Mouse (Mus musculus): ENCODE results near the gene Tuba1a. TPM values are rescaled to one million over a fixed set of nuclear protein-coding genes. Genes with fewer than 3 reads are reported as not detected.
A peak's percentile ranks its signal among the peaks of the same experiment; 100 is the strongest.

Tuba1a gene
- polyA plus RNA-seq (2015; fragmentation: Nextera tagmentation; extraction: Ambion mirVana) = 16,411 and 16,831 TPM in 2 replicates

DNA sequence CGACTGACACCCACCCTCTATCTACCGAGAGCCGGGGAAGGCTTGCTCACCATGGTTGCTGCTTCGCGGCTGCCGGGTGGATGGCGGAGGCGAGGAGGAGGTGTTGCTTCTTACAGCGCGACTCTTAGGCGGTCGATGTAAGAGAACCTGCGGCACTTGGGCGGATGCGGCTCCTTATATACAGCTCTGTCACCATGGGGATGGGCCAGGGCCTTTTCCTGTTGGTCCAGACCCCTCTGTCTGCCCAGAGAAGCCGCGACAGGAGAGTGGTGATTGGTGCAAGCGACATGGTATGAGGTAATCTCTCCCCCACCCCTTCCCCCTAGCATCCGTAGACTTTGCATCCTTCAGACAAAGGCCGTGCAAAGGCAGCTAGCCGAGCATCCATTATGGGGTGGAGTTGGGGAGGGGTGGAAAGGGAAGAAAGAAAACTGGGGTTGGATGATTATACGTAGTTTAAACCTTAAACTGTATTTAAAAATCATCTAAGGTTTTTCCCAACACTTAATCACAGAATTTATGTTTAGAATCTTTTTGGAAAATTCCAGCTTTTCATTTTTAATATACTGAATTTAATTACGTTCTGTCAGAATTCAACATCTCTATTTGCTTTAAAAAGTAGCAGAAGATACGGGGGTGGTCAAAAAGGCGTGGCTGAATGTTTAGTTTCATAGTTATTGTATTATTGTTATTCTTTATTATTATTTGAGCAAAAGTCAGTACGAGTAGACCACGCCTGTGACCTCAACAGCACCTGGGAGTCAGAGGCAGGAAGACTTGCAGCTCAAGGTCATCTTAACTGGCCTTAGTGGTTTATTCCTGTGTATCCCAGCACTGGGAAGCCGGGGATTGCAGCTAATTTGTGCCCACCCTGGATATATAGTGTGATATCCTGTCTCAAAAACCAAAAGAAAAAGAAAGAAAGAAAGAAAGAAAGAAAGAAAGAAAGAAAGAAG is at the start of gene Tuba1a, which contains the start of gene Gm49450:
TSS of gene Tuba1a (minus strand) at position 303 of the 956 bp plus-strand sequence.
TSS of gene Gm49450 (minus strand) at position 151 of the 956 bp plus-strand sequence.
- under 1% methylated on average over 28 of the region's 28 CpGs for WGBS
- peak within 1 kb of the TSS; percentile 98 for H3K9ac ChIP-seq (replicated peaks; ENCODE audit: low read depth, low read length)
- H3K4me1 ChIP-seq (replicated peaks; ENCODE audit: control insufficient read depth, insufficient read depth, low read length) = peaks cover 14% of the 10 kb centered on the region
- H3K4me2 ChIP-seq (ENCODE audit: low read length) = peak within 1 kb of the TSS; percentile 90
- H3K9me3 ChIP-seq (ENCODE audit: control insufficient read depth, low read length) = no peaks in the 10 kb centered on the region
- no peaks in the 10 kb centered on the region for H3K27me3 ChIP-seq (replicated peaks; ENCODE audit: control insufficient read depth, insufficient read depth, low read length)
- peak within 1 kb of the TSS; percentile 71 for H3K4me3 ChIP-seq (replicated peaks; ENCODE audit: low read length)
- H3K36me3 ChIP-seq (ENCODE audit: control insufficient read depth, insufficient read depth) = peaks cover 3% of the 10 kb centered on the region; the same call in 1 of the 2 replicates
- H3K27ac ChIP-seq (ENCODE audit: low read length) = peak within 1 kb of the TSS; percentile 100
- ATAC-seq = peak; percentile 98

DNA sequence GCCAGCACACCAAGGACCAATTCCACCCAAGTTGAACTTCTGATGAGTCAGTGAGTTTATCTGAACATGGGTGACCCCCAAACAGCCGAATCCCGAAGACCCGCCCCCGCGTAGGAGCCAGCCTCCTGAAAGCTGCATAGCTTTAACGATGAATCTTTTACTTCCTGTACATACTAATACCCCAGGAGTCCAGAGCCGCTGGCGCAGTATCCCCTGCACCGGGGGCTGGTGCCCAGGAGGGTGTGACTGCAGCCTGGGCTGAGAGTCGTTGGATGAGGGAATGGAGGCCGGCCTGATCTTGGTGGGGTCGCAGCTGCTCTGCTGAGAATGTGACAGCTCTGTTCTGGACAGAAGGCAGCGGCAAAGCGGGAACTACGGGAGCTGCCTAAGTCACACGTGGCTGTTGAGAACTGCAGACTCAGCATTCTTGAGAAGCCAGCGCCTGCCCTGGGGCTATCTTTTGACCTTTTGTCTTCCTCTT is 48.0 kb upstream of the Tuba1a start:
- Histone ChIP-seq H3K4me3 (replicated peaks; ENCODE audit: low read length) (no peak overlapping the region), H3K36me3 (ENCODE audit: control insufficient read depth, insufficient read depth) (no peaks in the 10 kb centered on the region), H3K4me2 (ENCODE audit: low read length) (peak overlapping the region; percentile 38), H3K4me1 (replicated peaks; ENCODE audit: control insufficient read depth, insufficient read depth, low read length) (peaks cover 11% of the 10 kb centered on the region; the same call in 1 of the 2 replicates), H3K27me3 (replicated peaks; ENCODE audit: control insufficient read depth, insufficient read depth, low read length) (no peaks in the 10 kb centered on the region), H3K9ac (replicated peaks; ENCODE audit: low read depth, low read length) (peak overlapping the region; percentile 40; the same call in 1 of the 2 replicates), H3K27ac (ENCODE audit: low read length) (no peak overlapping the region), H3K9me3 (ENCODE audit: control insufficient read depth, low read length) (no peaks in the 10 kb centered on the region)
- 21% methylated on average over 17 of the region's 17 CpGs for WGBS
- 0 out of 2 replicates have a peak, but pooled peaks have one; percentile 26 for ATAC-seq

DNA sequence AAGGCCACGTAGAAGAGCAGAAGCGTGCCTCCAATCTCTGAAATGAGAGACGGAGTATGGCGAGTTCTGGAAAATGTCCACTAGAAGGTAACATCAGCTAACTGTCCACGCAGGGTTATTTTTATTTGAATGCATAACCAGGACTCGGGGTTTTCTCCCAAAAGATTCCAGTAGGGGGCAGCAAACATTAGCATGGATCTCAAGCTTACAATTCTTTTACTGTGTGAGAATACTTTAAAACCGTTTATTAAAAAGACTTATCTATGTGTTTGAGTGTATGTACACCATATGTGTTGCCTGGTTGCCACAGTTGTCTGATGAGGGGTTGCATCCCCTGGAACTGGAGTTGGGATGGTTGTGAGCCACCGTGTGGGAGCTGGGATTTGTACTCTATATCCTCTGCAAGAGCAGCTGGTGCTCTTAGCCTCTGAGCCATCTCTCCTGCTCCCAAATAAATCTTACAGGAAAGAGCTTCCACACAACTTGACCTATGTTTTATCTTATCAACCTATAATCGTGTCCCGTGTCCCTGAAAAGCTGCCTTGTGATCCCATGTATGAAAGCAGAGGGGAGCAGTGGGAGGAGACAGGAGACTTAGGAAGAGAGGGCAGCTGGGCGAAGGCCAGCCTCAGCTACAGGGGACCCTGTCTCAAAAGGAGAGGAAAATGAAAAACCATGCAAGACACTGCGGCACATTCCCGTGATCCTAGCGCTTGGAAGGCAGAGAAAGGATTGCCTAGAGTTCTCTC is 47.2 kb upstream of the Tuba1a start:
- ATAC-seq = no peak
- Histone ChIP-seq H3K4me1 (replicated peaks; ENCODE audit: control insufficient read depth, insufficient read depth, low read length) (peaks cover 11% of the 10 kb centered on the region; the same call in 1 of the 2 replicates), H3K27ac (ENCODE audit: low read length) (no peak overlapping the region)

DNA sequence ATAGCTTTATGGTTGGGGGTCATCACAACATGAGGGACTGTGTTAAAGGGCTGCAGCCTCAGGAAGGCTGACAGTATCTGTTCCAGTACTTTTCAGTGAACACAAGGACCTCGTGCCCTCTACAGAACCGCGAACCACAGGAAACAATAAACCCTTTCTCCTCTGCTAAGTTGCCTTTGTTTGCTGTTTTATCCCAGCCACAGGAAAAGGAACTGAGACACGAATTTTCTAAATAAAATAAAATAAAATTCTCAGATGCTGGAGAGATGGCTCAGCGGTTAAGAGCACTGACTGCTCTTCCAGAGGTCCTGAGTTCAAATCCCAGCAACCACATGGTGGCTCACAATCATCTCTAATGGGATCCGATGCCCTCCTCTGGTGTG is 45.3 kb upstream of the Tuba1a start:
- WGBS = 43% methylated on average over 6 of the region's 6 CpGs
- Histone ChIP-seq H3K27me3 (replicated peaks; ENCODE audit: control insufficient read depth, insufficient read depth, low read length) (no peaks in the 10 kb centered on the region), H3K36me3 (ENCODE audit: control insufficient read depth, insufficient read depth) (no peaks in the 10 kb centered on the region), H3K27ac (ENCODE audit: low read length) (no peak overlapping the region), H3K4me3 (replicated peaks; ENCODE audit: low read length) (no peak overlapping the region), H3K4me1 (replicated peaks; ENCODE audit: control insufficient read depth, insufficient read depth, low read length) (peaks cover 13% of the 10 kb centered on the region; the same call in 1 of the 2 replicates), H3K9me3 (ENCODE audit: control insufficient read depth, low read length) (no peaks in the 10 kb centered on the region), H3K4me2 (ENCODE audit: low read length) (no peak overlapping the region), H3K9ac (replicated peaks; ENCODE audit: low read depth, low read length) (no peak overlapping the region)
- no peak for ATAC-seq

More for the DNA sequence above, 47.2 kb upstream of the Tuba1a start:
- WGBS = 34% methylated on average over 14 of the region's 14 CpGs
- H3K4me2 ChIP-seq (ENCODE audit: low read length) = no peak overlapping the region
- no peak overlapping the region for H3K9ac ChIP-seq (replicated peaks; ENCODE audit: low read depth, low read length)
- H3K9me3 ChIP-seq (ENCODE audit: control insufficient read depth, low read length) = no peaks in the 10 kb centered on the region
- H3K27me3 ChIP-seq (replicated peaks; ENCODE audit: control insufficient read depth, insufficient read depth, low read length) = no peaks in the 10 kb centered on the region
- no peaks in the 10 kb centered on the region for H3K36me3 ChIP-seq (ENCODE audit: control insufficient read depth, insufficient read depth)
- no peak overlapping the region for H3K4me3 ChIP-seq (replicated peaks; ENCODE audit: low read length)

DNA sequence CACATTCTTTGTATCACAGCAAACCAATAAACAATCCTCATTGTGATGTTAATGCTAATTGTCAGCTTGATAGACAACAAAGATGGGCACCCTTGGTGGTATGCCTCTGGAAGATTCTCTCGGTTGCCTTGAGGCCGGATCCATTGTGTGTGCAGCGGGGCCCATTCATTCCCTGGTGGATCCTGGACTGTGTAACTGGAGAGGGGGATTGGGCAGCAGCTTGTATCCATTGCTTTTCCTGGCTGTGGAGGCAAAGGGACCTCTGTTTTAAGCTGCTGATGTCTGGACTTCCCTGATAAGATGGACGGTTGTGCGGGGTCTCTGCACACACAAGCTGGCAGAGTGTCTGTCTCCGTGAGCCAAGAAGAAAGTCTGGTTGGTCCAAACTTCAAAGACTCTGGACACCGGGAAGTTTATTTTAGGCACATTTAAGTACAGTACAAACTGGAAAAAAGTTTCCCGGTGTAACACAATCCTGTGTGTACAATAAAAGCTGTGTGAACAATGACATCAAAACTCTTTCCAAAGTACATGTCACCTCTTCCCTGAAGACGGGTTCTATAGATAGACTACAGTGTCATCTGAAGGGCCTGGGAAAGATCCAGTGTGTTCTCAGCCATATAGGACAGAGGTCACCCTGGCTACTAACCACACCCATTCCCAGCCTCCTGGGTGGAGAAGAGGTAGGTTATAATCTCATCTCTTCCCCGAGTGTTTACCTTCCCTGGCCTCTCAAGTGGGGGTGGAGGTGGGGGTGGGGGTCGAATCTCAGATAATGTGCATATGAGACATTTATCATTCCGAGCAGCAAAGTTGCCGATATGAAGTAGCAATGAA is 44.7 kb upstream of the Tuba1a start:
- Histone ChIP-seq H3K27me3 (replicated peaks; ENCODE audit: control insufficient read depth, insufficient read depth, low read length) (no peaks in the 10 kb centered on the region), H3K36me3 (ENCODE audit: control insufficient read depth, insufficient read depth) (no peaks in the 10 kb centered on the region), H3K27ac (ENCODE audit: low read length) (no peak overlapping the region), H3K4me2 (ENCODE audit: low read length) (no peak overlapping the region), H3K9ac (replicated peaks; ENCODE audit: low read depth, low read length) (no peak overlapping the region), H3K4me3 (replicated peaks; ENCODE audit: low read length) (no peak overlapping the region), H3K4me1 (replicated peaks; ENCODE audit: control insufficient read depth, insufficient read depth, low read length) (peaks cover 13% of the 10 kb centered on the region; the same call in 1 of the 2 replicates), H3K9me3 (ENCODE audit: control insufficient read depth, low read length) (no peaks in the 10 kb centered on the region)
- no peak for ATAC-seq
- WGBS = 45% methylated on average over 13 of the region's 13 CpGs

DNA sequence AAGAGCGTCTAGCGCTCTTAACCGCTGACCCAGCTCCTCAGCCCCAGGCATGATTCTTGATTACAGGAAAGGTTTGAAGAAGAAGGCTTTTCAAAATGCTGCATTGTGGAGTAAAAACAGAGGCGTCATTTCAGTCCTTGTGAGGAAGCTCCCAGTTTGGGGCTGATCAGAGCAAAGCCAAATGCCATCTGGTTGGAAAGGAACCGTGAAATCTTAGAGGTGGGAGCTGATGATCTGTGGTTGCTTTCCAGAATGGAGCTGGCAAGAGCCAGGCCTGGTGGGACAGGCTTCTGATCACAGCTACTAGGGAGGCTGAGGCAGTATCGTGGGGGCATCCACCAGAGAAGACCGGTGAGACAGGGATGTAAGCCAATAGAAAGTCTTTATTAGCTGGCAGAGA is 43.3 kb upstream of the Tuba1a start:
- Histone ChIP-seq H3K4me1 (replicated peaks; ENCODE audit: control insufficient read depth, insufficient read depth, low read length) (peaks cover 18% of the 10 kb centered on the region), H3K4me2 (ENCODE audit: low read length) (no peak overlapping the region), H3K36me3 (ENCODE audit: control insufficient read depth, insufficient read depth) (no peaks in the 10 kb centered on the region), H3K27ac (ENCODE audit: low read length) (peak overlapping the region; percentile 26; the same call in 1 of the 2 replicates), H3K9me3 (ENCODE audit: control insufficient read depth, low read length) (no peaks in the 10 kb centered on the region), H3K9ac (replicated peaks; ENCODE audit: low read depth, low read length) (no peak overlapping the region), H3K27me3 (replicated peaks; ENCODE audit: control insufficient read depth, insufficient read depth, low read length) (no peaks in the 10 kb centered on the region), H3K4me3 (replicated peaks; ENCODE audit: low read length) (no peak overlapping the region)
- 72% methylated on average over 7 of the region's 7 CpGs for WGBS
- ATAC-seq = no peak

DNA sequence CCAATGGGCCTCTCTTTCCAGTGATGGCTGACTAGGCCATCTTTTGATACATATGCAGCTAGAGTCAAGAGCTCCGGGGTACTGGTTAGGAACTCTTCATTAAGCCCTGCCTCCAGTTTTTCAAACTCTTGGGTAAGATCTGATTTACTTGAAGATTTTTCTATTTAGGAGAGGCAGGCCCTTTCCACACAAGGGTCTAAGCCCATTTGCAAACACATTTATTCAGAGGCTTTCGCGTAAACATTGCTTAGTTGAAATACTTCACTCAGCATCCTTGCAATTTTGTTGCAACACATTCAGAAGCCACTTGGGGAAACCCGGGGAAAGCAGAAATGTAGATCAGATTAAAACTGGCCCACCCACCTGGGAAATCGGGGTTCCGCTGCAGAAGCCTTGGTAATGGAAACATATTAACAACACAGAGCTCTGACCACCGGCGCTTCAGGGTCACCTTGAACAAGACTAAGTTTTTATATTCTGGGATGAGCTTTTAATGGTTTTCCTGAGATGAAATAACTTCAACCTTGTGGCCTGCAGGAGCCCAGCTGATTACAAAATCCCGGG is 41.5 kb upstream of the Tuba1a start:
- no peak overlapping the region for H3K4me3 ChIP-seq (replicated peaks; ENCODE audit: low read length)
- peaks cover 27% of the 10 kb centered on the region for H3K4me1 ChIP-seq (replicated peaks; ENCODE audit: control insufficient read depth, insufficient read depth, low read length)
- 82% methylated on average over 9 of the region's 9 CpGs for WGBS
- H3K4me2 ChIP-seq (ENCODE audit: low read length) = no peak overlapping the region
- no peak for ATAC-seq
- H3K36me3 ChIP-seq (ENCODE audit: control insufficient read depth, insufficient read depth) = no peaks in the 10 kb centered on the region
- H3K27ac ChIP-seq (ENCODE audit: low read length) = no peak overlapping the region
- no peaks in the 10 kb centered on the region for H3K27me3 ChIP-seq (replicated peaks; ENCODE audit: control insufficient read depth, insufficient read depth, low read length)
- H3K9ac ChIP-seq (replicated peaks; ENCODE audit: low read depth, low read length) = no peak overlapping the region
- H3K9me3 ChIP-seq (ENCODE audit: control insufficient read depth, low read length) = no peaks in the 10 kb centered on the region

DNA sequence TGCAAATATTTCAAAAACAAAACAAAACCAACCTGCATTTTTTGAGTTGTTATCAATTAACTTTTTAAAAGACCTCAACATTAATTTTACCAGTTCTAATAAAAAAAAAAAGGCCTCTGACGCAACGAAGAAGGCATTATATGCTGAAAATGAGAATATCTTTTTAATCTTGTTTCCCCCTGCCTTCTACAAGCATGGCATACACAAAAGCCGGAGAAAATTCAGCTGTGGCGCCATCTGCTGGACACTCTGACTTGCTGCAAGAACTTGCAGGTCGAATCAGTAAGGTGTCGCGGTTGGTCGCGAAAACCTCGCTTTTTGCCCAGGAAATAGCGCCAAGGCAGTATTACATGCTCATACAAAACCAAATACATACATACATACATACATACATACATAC is 40.4 kb upstream of the Tuba1a start:
- WGBS = under 1% methylated on average over 11 of the region's 11 CpGs
- Histone ChIP-seq H3K9ac (replicated peaks; ENCODE audit: low read depth, low read length) (no peak overlapping the region; the same call in 1 of the 2 replicates), H3K4me1 (replicated peaks; ENCODE audit: control insufficient read depth, insufficient read depth, low read length) (peaks cover 38% of the 10 kb centered on the region), H3K4me3 (replicated peaks; ENCODE audit: low read length) (peak overlapping the region; percentile 43), H3K36me3 (ENCODE audit: control insufficient read depth, insufficient read depth) (no peaks in the 10 kb centered on the region), H3K9me3 (ENCODE audit: control insufficient read depth, low read length) (no peaks in the 10 kb centered on the region), H3K4me2 (ENCODE audit: low read length) (peak overlapping the region; percentile 77), H3K27ac (ENCODE audit: low read length) (no peak overlapping the region), H3K27me3 (replicated peaks; ENCODE audit: control insufficient read depth, insufficient read depth, low read length) (no peaks in the 10 kb centered on the region)
- ATAC-seq = 0 out of 2 replicates have a peak, but pooled peaks have one; percentile 21

All from forebrain, embryonic 16.5 days (tissue).